Mouse (Mus musculus) neural tube, embryonic 12.5 days (tissue): ENCODE results near the gene 1190005I06Rik. TPM values are rescaled to one million over a fixed set of nuclear protein-coding genes. Genes with fewer than 3 reads are reported as not detected.

ENCODE experiments used
- ATAC-seq: fragments of 200-750 bp; cut with Nextera tagmentation; 2 replicates; pipeline ENCODE4 v1.8.0; 2017; ENCODE audit warnings: low read depth, mild to moderate bottlenecking, moderate TSS enrichment, moderate library complexity; ENCODE audit not compliant: low FRiP score
- H3K27ac ChIP-seq: fragments of 300-500 bp; sonication (generic); 2 replicates; pipeline ENCODE4 v1.5.1; 2016
- H3K27me3 ChIP-seq: fragments of 300-500 bp; sonication (generic); replicated peaks from 2 replicates; pipeline ENCODE4 v1.6.1; 2016; ENCODE audit warnings: mild to moderate bottlenecking
- H3K36me3 ChIP-seq: fragments of 300-500 bp; sonication (generic); 2 replicates; pipeline ENCODE4 v1.6.1; 2016; ENCODE audit warnings: mild to moderate bottlenecking
- H3K4me1 ChIP-seq: fragments of 300-500 bp; sonication (generic); 2 replicates; pipeline ENCODE4 v1.6.1; 2016
- H3K4me2 ChIP-seq: fragments of 300-500 bp; sonication (generic); replicated peaks from 2 replicates; pipeline ENCODE4 v1.6.1; 2016; ENCODE audit warnings: mild to moderate bottlenecking
- H3K4me3 ChIP-seq: fragments of 300-500 bp; sonication (generic); 2 replicates; pipeline ENCODE4 v1.5.1; 2016
- H3K9ac ChIP-seq: fragments of 300-500 bp; sonication (generic); 2 replicates; pipeline ENCODE4 v1.6.1; 2016; ENCODE audit warnings: mild to moderate bottlenecking
- H3K9me3 ChIP-seq: fragments of 300-500 bp; sonication (generic); 2 replicates; pipeline ENCODE4 v1.6.1; 2016; ENCODE audit warnings: mild to moderate bottlenecking
- WGBS: fragments of 180-500 bp; shearing (Covaris S2); methylation state at CpG from one replicate; pipeline ENCODE4 v1.1.7; 2016; 5-methylcytosine and 5-hydroxymethylcytosine counted together
- polyA plus RNA-seq: library from polyadenylated mRNA; unstranded; fragments of >200 nt; fragmentation: Nextera tagmentation; extraction: Ambion mirVana; gene quantifications from 2 replicates; pipeline ENCODE4 v1.2.1, GENCODE M21; 2016

1190005I06Rik gene
- 4.0 and 6.3 TPM in 2 replicates for polyA plus RNA-seq

DNA sequence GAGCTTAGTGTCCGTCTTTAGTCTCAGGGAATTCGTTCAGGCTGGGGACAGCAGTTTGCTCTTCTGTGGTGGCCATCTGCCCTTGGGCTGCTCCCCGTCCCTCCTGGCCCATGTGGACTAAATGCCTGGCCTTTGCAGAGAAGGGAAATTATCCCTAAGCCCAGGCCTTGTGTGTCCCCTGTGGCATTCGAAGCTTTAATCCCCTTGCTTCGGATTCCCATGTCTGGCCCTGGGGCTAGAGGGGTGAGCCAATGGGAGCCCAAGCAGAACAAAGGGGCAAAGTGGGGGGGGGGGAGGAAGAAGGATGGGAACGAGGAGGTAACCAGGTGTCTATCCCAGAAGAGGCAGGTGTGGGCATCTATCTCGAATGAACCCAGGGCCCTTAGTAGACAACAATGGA lies at the start of gene 1190005I06Rik:
TSS of gene 1190005I06Rik (minus strand) at position 101 of the 400 bp plus-strand sequence.
- H3K4me2 ChIP-seq, result no peak within 1 kb of the TSS
- H3K9me3 ChIP-seq, result no peaks in the 10 kb centered on the region
- no peak within 1 kb of the TSS for H3K9ac ChIP-seq
- peaks cover 16% of the 10 kb centered on the region for H3K36me3 ChIP-seq
- no peak for ATAC-seq
- H3K4me1 ChIP-seq, result no peaks in the 10 kb centered on the region
- WGBS, result 69% methylated on average over 7 of the region's 7 CpGs
- H3K4me3 ChIP-seq, result no peak within 1 kb of the TSS
- no peaks in the 10 kb centered on the region for H3K27me3 ChIP-seq
- no peak within 1 kb of the TSS for H3K27ac ChIP-seq

DNA sequence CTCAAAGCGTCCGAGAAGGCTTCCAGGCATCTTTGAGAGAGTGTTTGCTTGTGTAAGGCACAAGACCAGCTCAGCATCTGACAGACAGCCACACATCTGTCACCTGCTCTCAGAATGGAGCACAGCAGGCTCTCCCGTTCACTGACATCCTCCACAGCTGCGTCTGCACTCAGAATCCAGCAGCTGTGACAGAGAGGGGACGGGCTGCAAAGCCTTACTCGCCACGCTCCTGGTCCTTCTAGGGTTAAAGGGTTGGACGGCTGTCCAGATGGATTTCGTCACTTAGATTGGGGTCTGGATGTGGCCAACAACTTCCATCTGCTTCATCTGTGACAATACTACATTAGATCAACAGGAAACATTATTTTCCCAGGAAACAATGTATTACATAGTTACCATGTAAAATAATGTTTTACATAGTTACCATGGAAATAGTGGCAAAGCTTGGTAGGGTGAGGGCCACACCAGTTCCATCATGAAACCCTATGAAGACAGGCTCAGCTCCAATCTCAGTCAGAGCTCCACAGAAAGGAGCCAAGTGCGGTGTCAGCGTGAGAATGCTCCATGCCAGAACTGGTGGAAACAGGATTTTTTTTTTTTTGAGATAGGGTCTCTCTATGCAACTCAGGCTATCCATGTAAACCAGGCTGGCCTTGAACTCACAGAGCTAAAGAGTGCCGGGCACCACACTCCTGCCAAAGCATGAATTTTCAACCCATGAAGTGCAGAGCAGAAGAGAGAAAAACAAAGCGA lies 49.1 kb upstream of the 1190005I06Rik start:
- ATAC-seq, result no peak
- Histone ChIP-seq H3K4me1 (no peaks in the 10 kb centered on the region), H3K36me3 (no peaks in the 10 kb centered on the region), H3K27me3 (no peaks in the 10 kb centered on the region), H3K27ac (no peak overlapping the region), H3K9ac (no peak overlapping the region), H3K4me2 (no peak overlapping the region), H3K4me3 (no peak overlapping the region), H3K9me3 (no peaks in the 10 kb centered on the region; the same call in 1 of the 2 replicates)
- 66% methylated on average over 13 of the region's 13 CpGs for WGBS

DNA sequence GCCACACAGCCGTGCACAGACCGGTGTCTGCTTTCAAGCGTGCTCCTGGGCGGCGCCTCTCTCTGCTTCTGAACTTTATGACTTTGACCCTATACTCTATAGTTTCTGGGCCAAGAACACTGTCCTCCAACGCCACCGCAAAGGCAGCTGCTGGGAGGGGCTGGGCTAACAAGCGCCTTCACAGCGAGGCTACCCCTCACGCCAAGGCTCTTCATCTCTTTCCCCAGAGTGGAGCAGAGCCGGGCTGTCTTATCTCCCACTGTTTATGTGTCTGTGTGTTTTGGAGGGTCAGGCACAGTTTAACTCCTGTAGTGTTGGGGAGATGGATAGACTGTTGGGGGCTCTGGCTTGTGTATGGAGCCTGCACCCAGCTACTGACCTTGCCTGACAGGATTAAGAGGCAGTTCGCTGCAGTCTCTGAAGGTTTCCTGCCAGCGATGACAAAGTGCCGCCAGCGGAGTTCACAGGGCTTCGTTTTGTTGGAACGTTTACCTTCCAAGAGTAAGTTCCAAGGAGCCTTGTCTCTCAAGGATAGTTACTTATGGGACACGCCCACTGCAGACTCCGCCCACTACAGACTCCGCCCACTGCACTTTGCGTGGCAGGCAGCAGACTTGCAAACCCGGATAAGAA lies 46.5 kb upstream of the 1190005I06Rik start:
- WGBS, result 48% methylated on average over 22 of the region's 22 CpGs
- no peaks in the 10 kb centered on the region for H3K27me3 ChIP-seq
- no peaks in the 10 kb centered on the region for H3K4me1 ChIP-seq
- H3K9me3 ChIP-seq, result no peaks in the 10 kb centered on the region; the same call in 1 of the 2 replicates
- H3K27ac ChIP-seq, result no peak overlapping the region
- H3K36me3 ChIP-seq, result no peaks in the 10 kb centered on the region
- no peak for ATAC-seq
- H3K9ac ChIP-seq, result no peak overlapping the region
- H3K4me2 ChIP-seq, result no peak overlapping the region
- no peak overlapping the region for H3K4me3 ChIP-seq

GRCm38 (mm10) chr8:120692934-120693333 lies 45.5 kb upstream of the 1190005I06Rik start:
- no peak for ATAC-seq
- Histone ChIP-seq H3K4me1 (no peaks in the 10 kb centered on the region), H3K4me2 (no peak overlapping the region), H3K4me3 (no peak overlapping the region), H3K27ac (no peak overlapping the region), H3K27me3 (no peaks in the 10 kb centered on the region), H3K9me3 (no peaks in the 10 kb centered on the region; the same call in 1 of the 2 replicates), H3K9ac (no peak overlapping the region), H3K36me3 (no peaks in the 10 kb centered on the region)
- WGBS, result 69% methylated on average over 4 of the region's 4 CpGs

GRCm38 (mm10) chr8:120688511-120688910 lies 41.1 kb upstream of the 1190005I06Rik start:
- Histone ChIP-seq H3K4me3 (no peak overlapping the region), H3K9ac (no peak overlapping the region), H3K27me3 (0 out of 2 replicates have a peak, but pooled peaks cover 3% of the 10 kb centered on the region), H3K27ac (no peak overlapping the region), H3K9me3 (no peaks in the 10 kb centered on the region), H3K36me3 (no peaks in the 10 kb centered on the region), H3K4me1 (no peaks in the 10 kb centered on the region), H3K4me2 (no peak overlapping the region)
- ATAC-seq, result no peak
- 93% methylated on average over 7 of the region's 7 CpGs for WGBS

GRCm38 (mm10) chr8:120687786-120688185 lies 40.4 kb upstream of the 1190005I06Rik start:
- no peak overlapping the region for H3K4me3 ChIP-seq
- H3K9ac ChIP-seq, result no peak overlapping the region
- H3K36me3 ChIP-seq, result no peaks in the 10 kb centered on the region
- no peak overlapping the region for H3K4me2 ChIP-seq
- ATAC-seq, result no peak
- H3K9me3 ChIP-seq, result no peaks in the 10 kb centered on the region
- no peaks in the 10 kb centered on the region for H3K4me1 ChIP-seq
- peaks cover 3% of the 10 kb centered on the region; the same call in 1 of the 2 replicates for H3K27me3 ChIP-seq
- 77% methylated on average over 8 of the region's 8 CpGs for WGBS
- H3K27ac ChIP-seq, result no peak overlapping the region

DNA sequence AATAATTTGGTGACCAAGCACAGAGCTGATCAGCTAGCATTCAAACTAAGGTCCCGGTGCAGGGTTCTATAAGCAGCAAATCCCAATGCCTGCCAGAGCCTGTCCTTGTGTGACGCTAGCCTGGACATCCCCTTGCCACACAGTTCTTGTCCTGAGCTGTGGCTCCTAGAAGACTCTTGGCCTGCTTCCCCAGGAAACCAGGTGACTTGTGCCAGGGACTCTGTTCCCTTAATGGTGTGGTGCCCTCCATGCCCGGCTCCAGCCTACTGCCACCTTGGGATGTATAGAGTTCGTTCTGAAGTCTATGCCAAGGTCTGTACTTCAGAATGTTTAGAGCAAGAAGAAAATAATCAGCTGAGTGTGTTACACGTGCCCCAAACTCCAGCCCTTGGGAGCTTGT lies 39.1 kb upstream of the 1190005I06Rik start:
- Histone ChIP-seq H3K4me3 (no peak overlapping the region), H3K27me3 (peaks cover 3% of the 10 kb centered on the region; the same call in 1 of the 2 replicates), H3K27ac (no peak overlapping the region), H3K4me2 (no peak overlapping the region), H3K36me3 (no peaks in the 10 kb centered on the region), H3K9ac (no peak overlapping the region), H3K9me3 (no peaks in the 10 kb centered on the region), H3K4me1 (no peaks in the 10 kb centered on the region)
- WGBS, result 86% methylated on average over 5 of the region's 5 CpGs
- ATAC-seq, result no peak

DNA sequence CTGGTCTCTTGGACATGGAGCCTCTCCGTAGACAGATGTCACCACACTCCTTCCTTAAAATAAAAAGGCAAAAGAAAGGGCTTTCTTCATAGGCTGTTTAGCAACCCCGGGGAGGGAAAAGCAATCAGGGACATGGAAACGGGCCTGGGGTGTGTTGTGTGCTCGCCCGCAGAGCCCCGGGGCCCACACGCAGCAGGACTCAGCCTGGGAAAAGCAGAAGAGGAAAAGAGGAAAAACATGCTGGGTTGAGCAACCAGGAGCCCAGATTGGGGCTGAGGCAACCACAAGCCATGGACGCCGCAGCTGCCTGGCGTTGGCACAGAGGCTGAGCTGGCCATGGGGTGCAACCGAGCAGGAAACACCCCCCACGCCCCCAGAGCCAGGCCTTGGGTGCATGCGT lies 38.6 kb upstream of the 1190005I06Rik start:
- no peaks in the 10 kb centered on the region for H3K4me1 ChIP-seq
- WGBS, result 91% methylated on average over 13 of the region's 13 CpGs
- no peak overlapping the region for H3K4me3 ChIP-seq
- H3K27me3 ChIP-seq, result peaks cover 6% of the 10 kb centered on the region; the same call in 1 of the 2 replicates
- no peak overlapping the region for H3K4me2 ChIP-seq
- no peak overlapping the region for H3K27ac ChIP-seq
- no peak overlapping the region for H3K9ac ChIP-seq
- H3K9me3 ChIP-seq, result no peaks in the 10 kb centered on the region
- no peak for ATAC-seq
- no peaks in the 10 kb centered on the region for H3K36me3 ChIP-seq

- 86% methylated on average over 8 of the region's 8 CpGs for WGBS
- Histone ChIP-seq H3K4me3 (no peak overlapping the region), H3K4me1 (no peaks in the 10 kb centered on the region), H3K27me3 (peaks cover 7% of the 10 kb centered on the region; the same call in 1 of the 2 replicates), H3K4me2 (no peak overlapping the region), H3K9me3 (no peaks in the 10 kb centered on the region), H3K27ac (no peak overlapping the region), H3K9ac (no peak overlapping the region), H3K36me3 (no peaks in the 10 kb centered on the region)
- ATAC-seq, result no peak
These were observed 38.2 kb upstream of the 1190005I06Rik start for GRCm38 (mm10) chr8:120685591-120685990.

DNA sequence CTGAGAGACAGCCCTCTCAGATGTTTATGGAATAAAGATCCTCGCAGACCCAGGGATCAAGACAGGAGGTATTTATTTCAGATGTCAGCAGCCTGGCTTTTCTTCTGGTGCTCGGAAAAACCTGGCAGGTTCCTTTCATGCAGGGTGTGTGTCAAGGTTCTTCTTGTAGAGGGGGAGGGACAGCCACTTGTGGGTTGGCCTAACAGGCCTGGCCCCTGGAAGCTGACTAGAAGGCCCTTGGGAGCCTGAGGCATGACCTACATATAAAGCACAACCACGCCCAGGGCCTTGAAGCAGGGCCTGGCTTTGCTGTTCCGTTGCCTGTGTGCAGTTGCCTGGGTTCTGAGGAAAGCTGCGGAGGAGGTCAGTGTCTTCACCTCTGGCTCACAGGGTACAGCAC lies 37.7 kb upstream of the 1190005I06Rik start:
- no peaks in the 10 kb centered on the region for H3K4me1 ChIP-seq
- no peak for ATAC-seq
- no peak overlapping the region for H3K9ac ChIP-seq
- H3K9me3 ChIP-seq, result no peaks in the 10 kb centered on the region
- no peak overlapping the region for H3K27ac ChIP-seq
- peaks cover 7% of the 10 kb centered on the region; the same call in 1 of the 2 replicates for H3K27me3 ChIP-seq
- no peaks in the 10 kb centered on the region for H3K36me3 ChIP-seq
- 79% methylated on average over 5 of the region's 5 CpGs for WGBS
- H3K4me3 ChIP-seq, result no peak overlapping the region
- no peak overlapping the region for H3K4me2 ChIP-seq

- no peak overlapping the region for H3K9ac ChIP-seq
- no peaks in the 10 kb centered on the region for H3K36me3 ChIP-seq
- H3K9me3 ChIP-seq, result no peaks in the 10 kb centered on the region
- WGBS, result 63% methylated on average over 5 of the region's 5 CpGs
- H3K4me1 ChIP-seq, result no peaks in the 10 kb centered on the region
- no peak overlapping the region for H3K27ac ChIP-seq
- H3K27me3 ChIP-seq, result peaks cover 7% of the 10 kb centered on the region; the same call in 1 of the 2 replicates
- no peak for ATAC-seq
- no peak overlapping the region for H3K4me3 ChIP-seq
- no peak overlapping the region for H3K4me2 ChIP-seq
These were observed 36.6 kb upstream of the 1190005I06Rik start for GRCm38 (mm10) chr8:120684082-120684481.

GRCm38 (mm10) chr8:120683602-120684001 lies 36.2 kb upstream of the 1190005I06Rik start:
- H3K27me3 ChIP-seq, result peaks cover 7% of the 10 kb centered on the region; the same call in 1 of the 2 replicates
- no peak overlapping the region for H3K9ac ChIP-seq
- H3K36me3 ChIP-seq, result no peaks in the 10 kb centered on the region
- 14% methylated on average over 10 of the region's 10 CpGs for WGBS
- no peak overlapping the region for H3K27ac ChIP-seq
- no peaks in the 10 kb centered on the region for H3K4me1 ChIP-seq
- no peak overlapping the region for H3K4me3 ChIP-seq
- no peak for ATAC-seq
- no peaks in the 10 kb centered on the region for H3K9me3 ChIP-seq
- H3K4me2 ChIP-seq, result no peak overlapping the region
